Mouse (Mus musculus) midbrain, postnatal 0 days (tissue): Measurements from ENCODE around the gene Itga9. TPM values are rescaled to one million over a fixed set of nuclear protein-coding genes. Genes with fewer than 3 reads are reported as not detected.

Experiments used
- ATAC-seq: fragments of 200-750 bp; cut with Nextera tagmentation; 2 replicates; pipeline ENCODE4 v1.8.0; 2017; ENCODE audit warnings: moderate number of reproducible peaks, mild to moderate bottlenecking, moderate TSS enrichment, moderate library complexity; ENCODE audit not compliant: low FRiP score
- DNase-seq: peaks from one replicate; pipeline ENCODE4 v3.0.0-alpha.2; 2015; ENCODE audit warnings: low spot score
- H3K27ac ChIP-seq: fragments of 300-500 bp; sonication (generic); 2 replicates; pipeline ENCODE4 v1.5.1; 2014; ENCODE audit warnings: low read depth, mild to moderate bottlenecking, low read length, mixed read lengths
- H3K27me3 ChIP-seq: fragments of 300-500 bp; sonication (generic); 2 replicates; pipeline ENCODE4 v1.6.1; 2014; ENCODE audit warnings: low read length, control low read depth, mixed read lengths; ENCODE audit not compliant: insufficient read depth
- H3K36me3 ChIP-seq: fragments of 300-500 bp; sonication (generic); 2 replicates; pipeline ENCODE4 v1.6.1; 2014; ENCODE audit warnings: low read length, control low read depth, mixed read lengths; ENCODE audit not compliant: insufficient read depth
- H3K4me1 ChIP-seq: fragments of 300-500 bp; sonication (generic); 2 replicates; pipeline ENCODE4 v1.6.1; 2014; ENCODE audit warnings: mild to moderate bottlenecking, control low read depth, antibody characterized with exemption, low read length, mixed read lengths; ENCODE audit not compliant: insufficient read depth
- H3K4me2 ChIP-seq: fragments of 300-500 bp; sonication (generic); 2 replicates; pipeline ENCODE4 v1.6.1; 2014; ENCODE audit warnings: low read depth, mild to moderate bottlenecking, low read length, mixed read lengths; ENCODE audit not compliant: poor library complexity, severe bottlenecking
- H3K4me3 ChIP-seq: fragments of 300-500 bp; sonication (generic); 2 replicates; pipeline ENCODE4 v1.5.1; 2014; ENCODE audit warnings: low read depth, mild to moderate bottlenecking, low read length, moderate library complexity
- H3K9ac ChIP-seq: fragments of 300-500 bp; sonication (generic); replicated peaks from 2 replicates; pipeline ENCODE4 v1.6.1; 2014; ENCODE audit warnings: mild to moderate bottlenecking, low read length, moderate library complexity, mixed read lengths; ENCODE audit not compliant: poor library complexity, severe bottlenecking
- H3K9me3 ChIP-seq: fragments of 300-500 bp; sonication (generic); 2 replicates; pipeline ENCODE4 v1.6.1; 2016; ENCODE audit warnings: low read length, control low read depth
- CTCF ChIP-seq: IDR thresholded peaks from 2 replicates; pipeline ENCODE4 v1.5.1; 2016; ENCODE audit warnings: antibody characterized with exemption, mild to moderate bottlenecking
- WGBS: fragments of 180-500 bp; shearing (Covaris S2); extraction: QIAGEN DNeasy Blood & Tissue Kit; methylation state at CpG from one replicate; pipeline ENCODE4 v1.1.7; 2014; 5-methylcytosine and 5-hydroxymethylcytosine counted together
- polyA plus RNA-seq: library from polyadenylated mRNA; unstranded; fragments of >200 nt; fragmentation: Nextera tagmentation; extraction: Ambion mirVana; gene quantifications from 2 replicates; pipeline ENCODE4 v1.2.1, GENCODE M21; 2015
- total RNA-seq: library from RNA; depleted of rRNA; stranded (reverse); fragments of >200 nt; gene quantifications from 2 replicates; pipeline ENCODE4 v1.2.3, GENCODE M21; 2014

Itga9 gene
- total and polyA plus RNA-seq, 2 experiments from 2014 or later: 1.1 to 8.2 TPM

DNA sequence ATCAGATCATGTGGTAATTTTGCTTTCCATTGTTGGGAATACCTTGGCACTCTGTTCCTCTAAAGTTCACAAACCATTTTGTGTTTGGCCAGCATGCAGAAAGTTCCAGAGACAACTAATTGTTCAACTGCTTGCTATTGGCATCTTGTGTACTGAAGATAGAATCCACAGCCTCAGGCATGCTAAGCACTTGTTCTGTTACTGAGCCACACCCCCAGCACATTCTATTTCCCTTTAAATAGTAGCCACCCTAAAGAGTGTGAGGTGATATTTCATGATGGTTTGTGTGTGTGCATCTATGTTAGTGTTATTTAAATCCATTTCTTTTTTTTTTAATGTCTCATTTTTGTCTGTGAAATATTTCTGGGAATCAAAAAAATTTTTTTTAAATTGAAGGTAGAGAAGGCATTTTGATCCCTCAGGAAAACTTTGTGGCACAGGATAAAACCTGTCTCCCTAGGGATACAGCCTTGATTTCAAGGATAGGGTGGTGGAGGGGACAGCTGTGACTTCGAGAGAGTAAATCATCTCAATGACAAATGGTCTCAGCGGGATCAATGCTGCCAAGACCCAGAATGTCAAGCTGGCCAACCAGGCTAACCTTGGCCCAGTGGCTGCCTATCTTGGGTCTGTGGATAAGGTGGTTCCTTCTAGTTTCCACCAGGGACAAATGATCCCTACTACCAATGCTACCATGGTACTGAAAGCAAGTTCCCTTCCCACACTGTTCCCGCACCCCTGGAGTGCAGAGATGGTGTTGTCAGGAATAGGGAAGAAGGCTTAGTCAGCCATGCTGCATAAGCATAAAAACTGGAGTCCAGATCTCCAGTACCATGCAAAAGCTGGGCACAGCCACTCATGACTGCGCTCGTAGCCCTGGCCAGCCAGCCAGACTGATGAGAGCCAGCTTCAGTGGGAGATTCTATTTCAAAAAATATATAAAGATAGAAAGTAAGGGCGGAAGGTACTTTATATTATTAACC is 25.6 kb downstream of the Itga9 start:
- Histone ChIP-seq H3K36me3 (no peaks in the 10 kb centered on the region), H3K27ac (no peak overlapping the region), H3K4me1 (no peaks in the 10 kb centered on the region), H3K27me3 (no peaks in the 10 kb centered on the region), H3K9ac (no peak overlapping the region), H3K4me3 (no peak overlapping the region), H3K4me2 (no peak overlapping the region), H3K9me3 (no peaks in the 10 kb centered on the region)
- WGBS: 82% methylated on average over 6 of the region's 6 CpGs
- DNase-seq (no peak), ATAC-seq (no peak)
- TF ChIP-seq CTCF: no peak

DNA sequence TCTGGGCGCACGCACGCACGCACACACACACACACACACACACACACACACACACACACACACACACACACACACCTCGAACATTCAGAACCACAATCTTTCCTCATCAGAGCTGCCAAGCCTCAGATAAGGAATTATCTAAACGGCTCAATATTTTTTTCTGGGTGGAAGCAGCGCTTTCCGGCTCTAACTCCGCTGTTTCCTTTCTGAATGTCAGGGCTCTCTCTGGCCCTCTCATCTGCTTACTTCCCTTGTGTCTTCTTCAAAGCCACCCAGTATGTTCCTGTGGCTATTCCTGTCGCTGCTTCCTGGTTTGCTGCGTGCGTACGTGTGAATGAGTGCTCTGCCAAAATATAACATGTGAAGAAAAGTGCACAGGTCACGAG is 26.3 kb downstream of the Itga9 start:
- Histone ChIP-seq H3K27ac (no peak overlapping the region), H3K4me1 (no peaks in the 10 kb centered on the region), H3K36me3 (no peaks in the 10 kb centered on the region), H3K27me3 (no peaks in the 10 kb centered on the region), H3K4me3 (no peak overlapping the region), H3K4me2 (no peak overlapping the region), H3K9ac (no peak overlapping the region), H3K9me3 (no peaks in the 10 kb centered on the region)
- no peak for TF ChIP-seq CTCF
- WGBS: 73% methylated on average over 14 of the region's 14 CpGs
- no peak for DNase-seq
- ATAC-seq: no peak

DNA sequence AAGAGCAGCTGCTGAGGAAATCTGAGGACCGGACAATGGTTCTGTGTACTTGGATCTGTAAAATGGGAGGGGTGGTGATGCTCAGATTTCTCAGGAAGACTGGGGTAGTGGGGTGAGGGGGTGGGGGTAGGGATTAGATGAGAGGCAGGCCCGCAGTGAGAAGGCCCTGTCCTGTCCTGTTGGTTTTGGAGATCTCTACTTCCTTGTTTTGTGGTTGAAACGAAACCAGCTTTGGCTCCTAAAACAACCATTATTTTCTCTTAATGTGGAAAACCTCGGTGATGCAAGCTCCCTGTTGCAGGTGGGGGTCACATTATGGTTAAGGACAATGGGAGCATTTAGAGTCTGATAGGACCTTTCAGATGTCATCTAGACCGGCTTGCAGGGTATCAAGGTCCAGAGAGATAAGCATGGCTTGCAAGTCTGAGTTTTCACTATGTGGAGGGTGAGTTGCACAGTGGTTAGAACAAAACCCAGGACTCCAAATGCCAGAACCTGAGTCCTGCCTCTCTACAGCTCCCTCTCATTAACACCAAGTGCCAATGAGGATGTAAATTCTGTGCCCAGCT is 32.2 kb downstream of the Itga9 start:
- no peak for ATAC-seq
- Histone ChIP-seq H3K4me3 (no peak overlapping the region), H3K27ac (no peak overlapping the region), H3K9ac (no peak overlapping the region), H3K4me2 (no peak overlapping the region), H3K36me3 (no peaks in the 10 kb centered on the region), H3K4me1 (no peaks in the 10 kb centered on the region), H3K9me3 (no peaks in the 10 kb centered on the region), H3K27me3 (no peaks in the 10 kb centered on the region)
- TF ChIP-seq CTCF: no peak
- DNase-seq: no peak
- 89% methylated on average over 5 of the region's 5 CpGs for WGBS

DNA sequence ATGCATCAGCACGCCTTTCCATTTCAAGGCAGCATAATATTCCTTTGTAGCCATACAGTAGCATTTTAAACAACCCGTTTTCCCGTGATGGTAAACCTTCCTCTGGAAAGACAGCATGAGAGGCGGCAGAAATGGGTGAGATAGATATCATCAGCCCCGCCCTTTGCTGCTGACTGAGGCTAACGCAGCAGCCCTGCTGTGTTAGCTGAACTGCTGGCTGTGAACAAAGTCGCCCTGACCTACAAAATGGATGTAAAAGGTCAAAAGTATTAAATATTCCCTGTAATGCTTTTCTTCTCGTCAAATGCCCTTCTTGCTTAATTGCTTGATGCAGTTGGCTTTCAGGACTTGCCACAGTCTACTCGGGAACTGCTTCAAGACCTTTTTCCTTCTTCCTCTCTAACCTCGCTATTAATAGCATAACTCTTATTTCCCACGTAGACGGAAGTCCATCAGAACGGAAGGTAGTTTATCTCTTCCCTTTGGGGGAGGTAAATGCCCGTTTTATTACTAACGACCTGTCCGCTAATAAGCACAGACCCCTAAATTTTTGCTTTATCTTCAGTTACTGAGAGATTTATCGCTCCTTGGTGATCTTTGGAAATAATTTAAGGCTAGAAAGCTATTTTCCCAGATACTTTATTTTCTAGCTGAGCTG is 39.3 kb downstream of the Itga9 start:
- no peak for TF ChIP-seq CTCF
- Histone ChIP-seq H3K27me3 (no peaks in the 10 kb centered on the region), H3K36me3 (no peaks in the 10 kb centered on the region), H3K4me3 (no peak overlapping the region), H3K9me3 (no peaks in the 10 kb centered on the region), H3K4me2 (no peak overlapping the region), H3K27ac (no peak overlapping the region), H3K4me1 (no peaks in the 10 kb centered on the region), H3K9ac (no peak overlapping the region)
- DNase-seq (no peak), ATAC-seq (no peak)
- 83% methylated on average over 17 of the region's 17 CpGs for WGBS

DNA sequence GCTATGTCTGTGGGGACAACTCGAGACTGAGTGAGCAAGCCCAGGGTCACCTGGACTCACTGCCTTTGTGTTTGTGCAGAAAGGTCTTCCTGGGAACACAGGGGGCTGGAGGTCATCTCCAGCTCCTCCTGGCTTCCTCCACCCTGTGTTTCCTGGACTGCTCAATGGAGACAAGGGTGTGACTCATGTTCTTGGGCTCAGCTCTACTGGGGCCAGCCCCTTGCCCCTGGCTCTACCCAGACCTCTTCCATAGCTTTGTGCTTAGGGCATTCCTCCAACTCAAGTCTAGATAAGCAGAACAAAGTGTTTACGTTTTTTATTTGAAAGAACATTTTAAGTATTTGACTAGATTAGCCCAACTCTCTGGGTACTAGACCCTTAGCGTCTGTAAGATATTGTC is 41.0 kb downstream of the Itga9 start:
- Histone ChIP-seq H3K9ac (no peak overlapping the region), H3K4me1 (no peaks in the 10 kb centered on the region), H3K4me3 (no peak overlapping the region), H3K4me2 (no peak overlapping the region), H3K9me3 (no peaks in the 10 kb centered on the region), H3K27me3 (no peaks in the 10 kb centered on the region), H3K27ac (no peak overlapping the region), H3K36me3 (no peaks in the 10 kb centered on the region)
- DNase-seq (no peak), ATAC-seq (no peak)
- TF ChIP-seq CTCF: no peak
- WGBS: 76% methylated on average over 3 of the region's 3 CpGs

DNA sequence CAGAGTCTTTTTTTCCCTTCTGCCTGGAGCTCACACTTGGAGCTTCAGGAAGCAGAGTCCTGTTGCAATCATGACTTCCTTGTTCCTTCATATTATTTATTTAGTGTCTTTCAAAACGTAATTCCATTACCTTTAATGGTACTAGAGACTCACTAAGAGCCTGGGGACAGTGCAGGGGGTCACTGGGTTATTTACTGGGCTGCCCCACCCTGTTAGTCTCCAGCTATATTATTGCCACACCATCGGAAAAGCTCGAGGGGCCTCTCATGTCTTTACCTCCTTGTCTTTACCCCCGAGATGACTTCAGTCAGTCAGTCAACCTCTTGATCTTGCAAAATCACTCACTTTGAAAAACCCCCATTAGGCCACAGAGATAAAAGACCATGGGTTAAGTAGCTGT is 44.5 kb downstream of the Itga9 start:
- Histone ChIP-seq H3K27me3 (no peaks in the 10 kb centered on the region), H3K4me2 (no peak overlapping the region), H3K4me1 (no peaks in the 10 kb centered on the region), H3K9ac (no peak overlapping the region), H3K27ac (no peak overlapping the region), H3K36me3 (no peaks in the 10 kb centered on the region), H3K9me3 (no peaks in the 10 kb centered on the region), H3K4me3 (no peak overlapping the region)
- ATAC-seq: no peak
- DNase-seq: no peak
- TF ChIP-seq CTCF: no peak
- 69% methylated on average over 4 of the region's 4 CpGs for WGBS
